Mouse (Mus musculus) limb, embryonic 11.5 days (tissue): ENCODE data around the gene Akap4. TPM values are rescaled to one million over a fixed set of nuclear protein-coding genes. Genes with fewer than 3 reads are reported as not detected.

ENCODE experiments used
- ATAC-seq: fragments of 200-750 bp; cut with Nextera tagmentation; 2 replicates; pipeline ENCODE4 v1.8.0; 2017; ENCODE audit warnings: low read depth; ENCODE audit not compliant: insufficient number of reproducible peaks, low FRiP score, low TSS enrichment
- DNase-seq: peaks from one replicate; pipeline ENCODE4 v3.0.0-alpha.2; 2015; ENCODE audit warnings: low spot score
- H3K27ac ChIP-seq: fragments of 300-500 bp; sonication (generic); replicated peaks from 2 replicates; pipeline ENCODE4 v1.5.1; 2014; ENCODE audit warnings: low read depth, mild to moderate bottlenecking, low read length
- H3K27me3 ChIP-seq: fragments of 300-500 bp; sonication (generic); 2 replicates; pipeline ENCODE4 v1.6.1; 2014; ENCODE audit warnings: mild to moderate bottlenecking, low read length, mixed read lengths; ENCODE audit not compliant: control insufficient read depth, insufficient read depth
- H3K36me3 ChIP-seq: fragments of 300-500 bp; sonication (generic); 2 replicates; pipeline ENCODE4 v1.6.1; 2014; ENCODE audit warnings: mild to moderate bottlenecking, low read length, moderate library complexity, mixed read lengths; ENCODE audit not compliant: control insufficient read depth, insufficient read depth
- H3K4me1 ChIP-seq: fragments of 300-500 bp; sonication (generic); 2 replicates; pipeline ENCODE4 v1.6.1; 2014; ENCODE audit warnings: low read length, mixed read lengths; ENCODE audit not compliant: control insufficient read depth, insufficient read depth
- H3K4me2 ChIP-seq: fragments of 300-500 bp; sonication (generic); 2 replicates; pipeline ENCODE4 v1.6.1; 2014; ENCODE audit warnings: low read depth, mild to moderate bottlenecking, moderate library complexity; ENCODE audit not compliant: severe bottlenecking
- H3K4me3 ChIP-seq: fragments of 300-500 bp; sonication (generic); 2 replicates; pipeline ENCODE4 v1.5.1; 2014; ENCODE audit warnings: low read depth, low read length
- H3K9ac ChIP-seq: fragments of 300-500 bp; sonication (generic); 2 replicates; pipeline ENCODE4 v1.6.1; 2014; ENCODE audit warnings: mild to moderate bottlenecking, low read length
- H3K9me3 ChIP-seq: fragments of 300-500 bp; sonication (generic); 2 replicates; pipeline ENCODE4 v1.6.1; 2016; ENCODE audit warnings: low read length; ENCODE audit not compliant: control insufficient read depth
- WGBS: fragments of 180-500 bp; shearing (Covaris S2); extraction: QIAGEN DNeasy Blood & Tissue Kit; methylation state at CpG from one replicate; pipeline ENCODE4 v1.1.7; 2014; 5-methylcytosine and 5-hydroxymethylcytosine counted together
- polyA plus RNA-seq: library from polyadenylated mRNA; unstranded; fragments of >200 nt; fragmentation: Nextera tagmentation; extraction: Ambion mirVana; gene quantifications from 2 replicates; pipeline ENCODE4 v1.2.1, GENCODE M21; 2014

Gene Akap4
- polyA plus RNA-seq, 1 experiment from 2014 or later, result not detected

- H3K4me1 ChIP-seq, result no peaks in the 10 kb centered on the region
- no peak overlapping the region for H3K4me2 ChIP-seq
- H3K4me3 ChIP-seq, result no peak overlapping the region
- ATAC-seq (no peak), DNase-seq (no peak)
- H3K27me3 ChIP-seq, result no peaks in the 10 kb centered on the region
- H3K9me3 ChIP-seq, result no peaks in the 10 kb centered on the region
- H3K36me3 ChIP-seq, result no peaks in the 10 kb centered on the region
- H3K9ac ChIP-seq, result no peak overlapping the region
- no peak overlapping the region for H3K27ac ChIP-seq
These were observed 35.0 kb downstream of the Akap4 start for GRCm38 (mm10) chrX:7102280-7102679.

DNA sequence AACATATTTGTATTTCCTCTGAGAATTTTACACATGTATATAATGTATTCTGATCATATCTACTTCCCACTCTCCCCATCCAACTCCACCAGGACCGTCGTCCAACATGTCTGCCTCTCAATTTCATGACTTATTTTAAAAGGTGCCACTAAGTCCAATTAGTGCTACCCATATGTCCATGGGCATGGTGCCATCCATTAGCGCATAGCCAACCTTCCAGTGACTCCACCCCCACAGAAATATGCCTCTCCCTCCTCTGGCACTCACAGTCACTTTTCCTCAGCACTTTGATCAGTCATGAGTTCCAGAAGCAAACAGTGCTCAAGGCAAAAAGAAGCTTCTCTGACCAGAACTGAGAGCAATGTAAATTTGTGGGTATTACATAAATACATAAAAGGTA, 47.6 kb downstream of the Akap4 start:
- Histone ChIP-seq H3K27ac (no peak overlapping the region), H3K27me3 (no peaks in the 10 kb centered on the region), H3K4me3 (no peak overlapping the region), H3K9ac (no peak overlapping the region), H3K9me3 (no peaks in the 10 kb centered on the region), H3K4me1 (no peaks in the 10 kb centered on the region), H3K4me2 (no peak overlapping the region), H3K36me3 (no peaks in the 10 kb centered on the region)
- ATAC-seq, result no peak
- DNase-seq, result no peak
- WGBS, result 92% methylated on average over 3 of the region's 3 CpGs

- Histone ChIP-seq H3K27me3 (no peaks in the 10 kb centered on the region), H3K4me2 (no peak overlapping the region), H3K9me3 (no peaks in the 10 kb centered on the region), H3K36me3 (no peaks in the 10 kb centered on the region), H3K4me1 (no peaks in the 10 kb centered on the region; the same call in 1 of the 2 replicates), H3K27ac (no peak overlapping the region), H3K4me3 (no peak overlapping the region), H3K9ac (no peak overlapping the region)
- 44% methylated on average over 4 of the region's 4 CpGs for WGBS
- ATAC-seq (no peak), DNase-seq (no peak)
These were observed 54.4 kb downstream of the Akap4 start for GRCm38 (mm10) chrX:7121618-7122280.

Other genes with a start within 250 kb of the Akap4 start
- 0.03 and 0.10 TPM in 2 replicates for gene Ccnb3, start 25.9 kb upstream of the Akap4 start, polyA plus RNA-seq